Mouse (Mus musculus) E14TG2a.4 (cell line): ENCODE results near the gene Kat6b.

ENCODE experiments used
- CTCF ChIP-seq: conservative IDR thresholded peaks from 2 replicates; pipeline ENCODE4 v1.5.1; 2014; ENCODE audit warnings: low read length
- NANOG ChIP-seq: IDR thresholded peaks from 2 replicates; pipeline ENCODE4 v1.6.1; 2014; ENCODE audit warnings: borderline replicate concordance, low read length, mixed read lengths
- POU5F1 ChIP-seq: IDR thresholded peaks from 2 replicates; pipeline ENCODE4 v1.6.1; 2014; ENCODE audit warnings: low read length, borderline replicate concordance

DNA sequence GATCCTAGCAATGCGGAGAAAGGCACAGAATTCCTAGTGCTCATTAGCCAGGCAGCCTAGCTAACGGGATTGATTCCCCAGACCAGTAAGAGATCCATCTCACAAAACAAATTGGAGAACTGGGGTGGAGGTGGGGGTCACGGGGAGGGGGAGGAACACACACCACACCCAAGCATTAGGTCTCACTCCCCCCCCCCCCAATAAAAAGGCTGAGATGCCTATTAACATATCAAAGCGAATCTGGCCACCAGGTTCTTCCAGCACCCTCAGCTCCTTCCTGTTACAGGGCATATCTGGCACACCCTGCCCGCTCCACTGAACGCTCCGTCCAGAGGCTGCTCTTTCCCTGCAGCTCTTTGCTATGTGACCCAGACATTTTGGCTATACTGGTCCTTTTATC, 22.5 kb upstream of the Kat6b start:
- TF ChIP-seq CTCF (no peak), POU5F1 (no peak), NANOG (no peak)
